Mouse (Mus musculus) retina, postnatal 7 days (tissue): ENCODE measurements around the gene Asb5.
A peak's percentile ranks its signal among the peaks of the same experiment; 100 is the strongest.
"Not testable (repeated sequence)": the region's sequence is repeated elsewhere in the genome, so short reads cannot be mapped to it uniquely, and the experiment has no call there.

Source experiments
- DNase-seq: peaks from one replicate; pipeline ENCODE4 v3.0.0-alpha.2; 2012; ENCODE audit warnings: low read depth, low spot score

Asb5 gene

GRCm38 (mm10) chr8:54529382-54530296 is at the start of gene Asb5, which contains the start of gene Spcs3:
Gene Asb5 (plus strand): TSS chr8:54529580.
Gene Spcs3 (minus strand): TSS chr8:54529998.
- peak; percentile 93 for DNase-seq

GRCm38 (mm10) chr8:54486555-54487273 is 42.7 kb upstream of the Asb5 start:
- no peak for DNase-seq

- no peak for DNase-seq
Measured at GRCm38 (mm10) chr8:54488437-54488836, 40.9 kb upstream of the Asb5 start.

- DNase-seq: peak; percentile 64
Measured at GRCm38 (mm10) chr8:54491057-54491690, 38.2 kb upstream of the Asb5 start.

GRCm38 (mm10) chr8:54491934-54492333 is 37.4 kb upstream of the Asb5 start:
- no peak for DNase-seq

- DNase-seq: peak; percentile 59
Measured at GRCm38 (mm10) chr8:54493110-54493509, 36.3 kb upstream of the Asb5 start.

- no peak for DNase-seq
Measured at GRCm38 (mm10) chr8:54493915-54494314, 35.5 kb upstream of the Asb5 start.

- DNase-seq: no peak
Measured at GRCm38 (mm10) chr8:54503104-54503503, 26.3 kb upstream of the Asb5 start.

- no peak for DNase-seq
Measured at GRCm38 (mm10) chr8:54505060-54505459, 24.3 kb upstream of the Asb5 start.

GRCm38 (mm10) chr8:54507428-54508095 is 21.8 kb upstream of the Asb5 start:
- peak; percentile 65 for DNase-seq

GRCm38 (mm10) chr8:54508096-54508456 is 21.3 kb upstream of the Asb5 start:
- no peak for DNase-seq

GRCm38 (mm10) chr8:54508814-54509213 is 20.6 kb upstream of the Asb5 start:
- DNase-seq: no peak

GRCm38 (mm10) chr8:54509221-54509721 is 20.1 kb upstream of the Asb5 start:
- DNase-seq: no peak

GRCm38 (mm10) chr8:54511791-54512190 is 17.6 kb upstream of the Asb5 start:
- DNase-seq: no peak

- DNase-seq: not testable (repeated sequence)
Measured at GRCm38 (mm10) chr8:54512200-54512599, 17.2 kb upstream of the Asb5 start.

- DNase-seq: no peak
Measured at GRCm38 (mm10) chr8:54518756-54519460, 10.5 kb upstream of the Asb5 start.

- no peak for DNase-seq
Measured at GRCm38 (mm10) chr8:54520516-54520915, 8.9 kb upstream of the Asb5 start.

GRCm38 (mm10) chr8:54525606-54526005 is 3.8 kb upstream of the Asb5 start:
- DNase-seq: no peak

- no peak for DNase-seq
Measured at GRCm38 (mm10) chr8:54526700-54527099, 2.7 kb upstream of the Asb5 start.

- no peak for DNase-seq
Measured at GRCm38 (mm10) chr8:54528571-54528970, 809 bp upstream of the Asb5 start.

GRCm38 (mm10) chr8:54535172-54535571 is 5.8 kb downstream of the Asb5 start:
- DNase-seq: no peak
